Mouse (Mus musculus) CD4-positive, CD25-positive, alpha-beta regulatory T cell, adult 9 weeks (primary cell): ENCODE results near the gene Ptpn11. TPM values are rescaled to one million over a fixed set of nuclear protein-coding genes. Genes with fewer than 3 reads are reported as not detected.

Experiments used
- polyA plus RNA-seq: library from polyadenylated mRNA; unstranded; fragments of 100-300 nt; shearing (Covaris generic); gene quantifications from one replicate; pipeline ENCODE4 v1.2.1, GENCODE M21; 2017

Gene Ptpn11
- polyA plus RNA-seq = 10.3 TPM

DNA sequence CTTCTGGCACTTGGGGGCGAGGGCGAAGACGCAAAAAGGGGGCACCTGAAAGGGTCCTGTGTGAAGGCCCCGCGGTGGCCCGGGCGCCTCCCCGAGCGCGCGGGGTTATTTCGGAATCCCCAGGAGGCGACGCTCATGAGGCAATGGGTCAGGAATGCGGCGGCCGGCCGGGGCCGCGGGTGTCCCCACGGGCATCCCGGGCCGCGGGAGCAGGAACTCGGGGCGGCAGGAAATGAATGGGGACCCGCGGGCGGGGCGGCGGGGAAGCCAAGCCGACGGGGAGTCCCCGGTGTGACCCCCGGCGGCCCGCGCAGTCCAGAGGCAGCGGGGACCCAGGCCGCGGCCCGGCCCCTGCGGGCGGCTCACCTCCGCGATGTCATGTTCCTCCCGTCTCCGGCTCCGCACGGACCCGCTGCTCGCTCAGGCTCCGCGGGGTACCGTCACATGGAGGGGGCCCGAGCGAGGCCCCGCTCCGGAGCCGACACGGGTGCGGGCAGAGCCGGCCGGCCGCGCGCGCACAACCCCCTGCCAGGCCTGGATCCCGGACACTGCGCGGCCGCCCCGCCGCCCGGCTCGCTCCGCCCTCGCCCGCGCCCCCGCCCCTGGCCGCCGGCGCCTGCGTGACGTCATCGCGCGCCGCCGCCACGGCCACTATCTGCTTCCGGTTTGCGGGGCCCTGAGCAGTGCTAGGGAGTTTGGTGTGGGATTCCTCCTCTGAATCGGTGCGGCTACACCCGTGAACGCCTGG is at the start of gene Ptpn11:
Ptpn11 (minus strand) TSS at position 562 of the 748 bp plus-strand sequence.

DNA sequence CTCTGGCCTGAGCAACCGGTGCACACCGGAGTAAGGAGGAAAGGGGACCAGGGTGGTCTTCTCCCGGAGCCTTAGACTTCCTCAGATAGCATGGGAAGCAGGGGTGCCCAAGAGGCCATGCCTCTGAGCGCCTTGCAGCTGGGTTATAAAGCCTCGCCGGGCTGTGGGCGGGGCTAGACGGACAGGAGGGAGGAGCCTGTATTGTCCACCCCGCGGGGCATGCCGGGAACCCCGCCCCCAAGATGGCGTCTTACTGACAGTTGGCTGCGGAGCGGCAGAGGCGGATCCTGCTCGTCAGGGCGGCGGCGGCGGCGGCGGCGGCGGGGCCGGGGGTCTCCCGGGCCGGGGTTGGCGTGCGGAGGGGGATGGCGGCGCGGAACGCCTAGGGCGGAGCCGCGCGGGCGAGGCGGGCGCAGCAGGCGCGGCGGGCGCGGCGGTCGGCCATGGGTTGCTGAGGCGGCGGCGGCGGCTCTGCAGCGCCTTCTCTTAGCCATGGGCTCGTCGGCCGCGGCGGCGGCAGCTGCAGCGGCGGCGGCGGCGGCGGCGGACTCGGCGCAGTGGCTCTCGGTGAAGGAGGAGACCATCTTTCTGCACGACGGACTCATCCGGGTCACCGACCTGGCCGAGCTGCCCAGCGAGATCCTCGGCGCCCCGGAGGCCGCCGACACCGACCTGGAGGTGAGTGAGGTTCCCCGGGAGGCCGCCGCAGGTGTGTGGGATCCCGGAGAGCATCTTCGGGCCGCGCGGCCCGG is 29.0 kb upstream of the Ptpn11 start, which contains the start of gene Hectd4:
Hectd4 (plus strand) TSS at position 240 of the 752 bp plus-strand sequence.

DNA sequence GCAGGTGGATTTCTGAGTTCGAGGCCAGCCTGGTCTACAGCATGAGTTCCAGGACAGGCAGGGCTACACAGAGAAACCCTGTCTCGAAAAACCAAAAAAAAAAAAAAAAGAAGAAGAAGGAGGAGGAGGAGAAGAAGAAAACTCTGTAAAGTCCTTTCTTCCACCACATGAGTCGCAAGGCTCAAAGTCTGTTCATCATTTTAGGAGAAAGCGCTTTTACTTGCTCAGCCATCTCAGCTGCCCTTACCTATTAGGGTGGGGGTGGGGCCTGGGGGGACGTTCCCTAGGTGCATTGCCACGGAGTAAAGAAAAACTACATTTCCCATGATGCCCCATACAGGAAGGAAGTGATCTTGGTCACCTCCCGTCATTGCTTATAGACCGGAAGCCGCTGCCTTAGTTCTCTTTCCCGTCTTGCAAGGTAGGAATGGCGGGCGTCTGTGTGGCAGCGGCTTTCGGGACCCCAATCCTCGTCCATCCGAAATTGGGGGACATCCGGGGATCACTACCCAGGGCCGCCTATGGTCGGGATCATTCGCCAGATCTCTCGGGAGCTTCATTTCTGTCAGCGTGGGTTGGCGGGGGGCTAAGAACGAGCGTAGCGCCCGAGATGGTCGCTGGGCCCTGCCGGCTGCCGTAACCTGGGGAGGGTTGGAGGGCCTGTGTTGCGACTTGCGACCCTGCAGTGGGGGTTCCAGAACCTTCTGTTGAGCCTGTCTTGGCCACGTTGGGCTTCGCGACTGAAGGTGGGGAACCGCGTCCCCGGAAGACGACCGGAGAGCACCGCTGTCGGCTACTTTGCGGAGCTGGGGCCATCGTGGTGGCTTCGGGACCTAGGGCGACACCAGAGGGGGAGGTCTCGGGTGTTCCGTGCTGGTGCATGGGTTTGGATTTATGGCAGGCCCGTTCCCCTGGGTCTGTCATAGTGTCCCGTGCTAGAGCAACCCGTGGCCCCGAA is 13.2 kb upstream of the Ptpn11 start, which contains the start of gene Rpl6:
Rpl6 (plus strand) TSS at position 350 of the 958 bp plus-strand sequence.

Other genes starting within 250 kb of the Ptpn11 start
- gene Rph3a, start 181.3 kb downstream of the Ptpn11 start, polyA plus RNA-seq = not detected
- gene Rpl6, start 13.1 kb upstream of the Ptpn11 start, polyA plus RNA-seq = 949 TPM
- gene Hectd4, start 28.8 kb upstream of the Ptpn11 start, polyA plus RNA-seq = 5.4 TPM
- 62.0 TPM for gene Trafd1, start 194.2 kb upstream of the Ptpn11 start, polyA plus RNA-seq
- 50.2 TPM for gene Naa25, start 206.5 kb upstream of the Ptpn11 start, polyA plus RNA-seq